Mouse (Mus musculus): ENCODE results near the gene Gcn1l1.
"Not testable (repeated sequence)": the region's sequence is repeated elsewhere in the genome, so short reads cannot be mapped to it uniquely, and the experiment has no call there.

Gene Gcn1l1

DNA sequence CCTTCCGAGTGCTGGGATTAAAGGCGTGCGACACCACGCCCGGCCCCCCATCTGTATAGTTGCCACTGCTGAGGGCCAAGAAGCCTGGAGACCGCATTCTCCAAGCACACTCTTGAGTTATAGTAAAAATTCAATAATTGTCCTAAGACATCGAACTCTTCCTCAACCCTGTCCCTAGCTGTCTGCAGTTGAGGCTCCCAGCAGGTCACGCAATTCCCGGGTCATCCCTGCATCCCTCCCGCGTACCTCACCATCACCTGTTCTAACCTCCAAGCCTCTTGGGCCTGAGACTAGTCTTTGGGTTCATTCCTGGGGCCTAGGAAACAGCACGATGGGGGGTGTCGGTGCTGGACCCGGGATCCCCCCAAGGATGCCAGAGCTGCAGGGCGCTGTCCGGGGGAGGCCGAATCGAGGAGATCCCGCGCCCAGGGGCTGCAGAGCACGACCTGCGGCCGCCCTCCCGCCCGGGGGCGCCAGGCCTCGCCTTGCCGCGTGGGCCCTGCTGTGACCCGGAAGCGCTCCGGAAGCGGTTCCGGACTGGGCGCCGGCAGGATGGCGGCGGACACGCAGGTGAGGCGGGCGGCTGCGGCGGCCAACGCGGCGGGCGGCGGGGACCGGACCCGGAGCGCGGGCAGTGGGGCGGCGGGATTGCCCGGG is at the start of gene Gcn1l1:
Gcn1l1 (plus strand) TSS at position 518 of the 657 bp plus-strand sequence.
- peak; percentile 74 to 78 for DNase-seq

- DNase-seq, result peak; percentile 77 to 78
Observed at GRCm38 (mm10) chr5:115516081-115516907, 48.8 kb upstream of the Gcn1l1 start.

GRCm38 (mm10) chr5:115516908-115517307 is 48.1 kb upstream of the Gcn1l1 start:
- DNase-seq, result no peak

- no peak for DNase-seq
Observed at GRCm38 (mm10) chr5:115517501-115517900, 47.6 kb upstream of the Gcn1l1 start.

DNA sequence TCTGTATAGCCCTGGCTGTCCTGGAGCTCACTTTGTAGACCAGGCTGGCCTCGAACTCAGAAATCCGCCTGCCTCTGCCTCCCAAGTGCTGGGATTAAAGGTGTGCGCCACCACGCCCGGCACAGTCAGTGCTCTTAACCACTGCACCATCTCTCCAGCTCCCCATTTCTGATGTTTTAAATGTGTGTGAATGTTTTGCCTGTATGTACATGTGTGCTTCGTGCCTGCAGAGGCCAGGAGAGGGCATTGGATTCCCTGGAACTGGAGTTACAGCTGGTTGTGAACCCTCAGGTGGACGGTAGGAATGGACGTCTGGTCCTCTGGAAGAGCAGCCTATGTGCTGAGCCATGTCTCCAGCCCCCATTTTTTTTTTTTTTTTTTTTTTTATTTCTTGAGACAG is 46.8 kb upstream of the Gcn1l1 start:
- not testable (repeated sequence) for DNase-seq

- DNase-seq, result peak; percentile 59 to 75
Observed at GRCm38 (mm10) chr5:115520325-115520869, 44.7 kb upstream of the Gcn1l1 start.

- DNase-seq, result peak; percentile 82 to 83
Observed at GRCm38 (mm10) chr5:115521553-115522461, 43.2 kb upstream of the Gcn1l1 start.

DNA sequence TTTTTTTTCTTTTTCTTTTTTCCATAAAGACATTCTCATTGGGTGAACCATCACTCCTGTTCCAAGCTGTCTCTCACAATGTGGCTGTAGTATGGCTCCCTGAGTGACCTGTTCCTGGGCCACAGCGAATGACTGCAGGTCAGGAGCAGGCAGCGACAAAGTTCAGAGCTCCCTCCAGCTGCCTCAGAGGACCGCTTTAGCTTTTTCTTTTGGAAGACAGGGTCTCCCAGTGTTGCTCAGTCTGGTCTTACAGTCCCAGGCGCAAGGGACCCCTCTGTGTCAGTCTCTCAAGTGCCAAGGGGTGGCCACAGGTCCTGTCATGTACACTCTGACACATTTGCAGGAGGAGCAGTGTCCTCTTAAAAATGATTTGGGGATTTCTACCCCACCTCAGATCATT is 42.5 kb upstream of the Gcn1l1 start:
- DNase-seq, result no peak

GRCm38 (mm10) chr5:115522981-115523499 is 42.0 kb upstream of the Gcn1l1 start:
- no peak for DNase-seq

DNA sequence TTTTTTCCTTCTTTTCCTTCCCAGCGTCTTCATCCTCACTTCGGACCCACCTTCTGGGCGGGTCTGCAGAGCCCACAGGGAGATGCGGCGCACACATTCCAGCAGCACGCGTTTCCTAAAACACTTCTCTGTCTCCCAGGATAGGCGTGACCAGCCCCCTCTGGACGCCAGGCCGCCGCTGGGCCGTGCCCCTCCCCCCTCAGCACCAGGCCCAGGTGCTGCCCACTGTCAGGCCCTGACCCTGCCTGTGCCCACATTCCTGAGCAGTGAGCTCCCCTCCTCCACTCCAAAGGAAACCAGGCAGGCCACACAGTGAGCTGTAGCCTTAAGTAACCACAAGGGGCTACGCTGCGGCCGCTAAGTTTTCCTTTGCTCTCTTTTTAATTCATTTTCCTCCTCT is 41.1 kb upstream of the Gcn1l1 start:
- peak; percentile 69 to 85 for DNase-seq

GRCm38 (mm10) chr5:115524471-115524870 is 40.6 kb upstream of the Gcn1l1 start:
- DNase-seq, result no peak

- DNase-seq, result no peak
Observed at GRCm38 (mm10) chr5:115525416-115525815, 39.6 kb upstream of the Gcn1l1 start.

- DNase-seq, result peak in 1 of 2 experiments; percentile 56
Observed at GRCm38 (mm10) chr5:115525943-115526342, 39.1 kb upstream of the Gcn1l1 start.

DNA sequence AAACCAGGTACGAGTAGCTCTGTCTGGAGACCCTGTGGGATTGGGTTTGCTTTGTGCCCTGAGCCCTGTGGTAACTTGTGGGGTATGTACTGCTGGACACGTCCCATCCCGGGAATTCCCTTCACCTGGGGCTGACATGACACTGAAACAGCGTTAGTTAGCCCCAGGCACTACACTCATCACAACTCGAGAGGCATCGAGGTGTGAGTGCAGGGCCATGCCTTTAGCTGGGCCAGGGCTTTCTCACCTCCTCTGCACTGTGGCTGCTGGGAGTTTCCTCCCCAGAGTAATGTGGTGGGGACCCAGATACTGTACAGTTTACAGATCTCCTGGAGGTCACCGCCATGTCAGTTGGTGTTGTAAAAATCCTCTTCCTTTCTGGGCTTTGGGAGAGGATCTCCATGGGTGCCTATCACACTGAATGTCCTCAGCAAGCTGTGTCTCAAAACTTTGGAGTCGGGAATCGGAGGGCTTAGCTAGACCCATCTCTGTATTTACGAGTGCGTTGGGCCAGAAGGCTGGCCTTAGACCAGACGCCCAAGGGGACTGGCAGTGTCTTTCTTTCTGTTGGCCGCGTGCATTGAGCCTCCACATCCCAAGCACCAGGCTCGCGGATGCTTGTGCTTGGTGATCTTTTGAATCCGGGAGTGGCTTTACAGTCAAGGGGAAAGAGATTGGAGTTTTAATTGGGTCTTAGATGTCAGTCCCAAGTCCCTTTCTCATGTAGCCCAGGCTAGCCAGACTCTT is 38.4 kb upstream of the Gcn1l1 start:
- no peak for DNase-seq

DNA sequence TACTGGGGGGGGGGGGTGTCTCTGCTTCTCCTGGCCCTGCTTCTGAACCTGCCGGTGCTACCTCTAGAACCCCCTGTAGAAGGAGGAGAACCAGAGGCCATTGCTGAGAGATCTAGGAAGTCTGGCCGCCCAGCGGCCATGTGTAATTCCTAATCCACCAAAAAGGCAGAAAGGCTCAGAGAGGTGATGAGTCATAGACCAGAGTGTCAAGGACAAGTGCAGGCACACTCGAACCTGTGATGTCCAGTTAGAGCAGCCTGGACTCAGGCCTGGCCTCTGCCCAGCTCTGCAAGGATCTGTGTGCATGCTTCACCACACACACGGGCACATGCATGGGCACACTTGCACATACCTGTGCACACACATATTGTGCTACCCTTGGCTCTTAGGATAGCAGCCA is 36.9 kb upstream of the Gcn1l1 start:
- DNase-seq, result no peak

DNA sequence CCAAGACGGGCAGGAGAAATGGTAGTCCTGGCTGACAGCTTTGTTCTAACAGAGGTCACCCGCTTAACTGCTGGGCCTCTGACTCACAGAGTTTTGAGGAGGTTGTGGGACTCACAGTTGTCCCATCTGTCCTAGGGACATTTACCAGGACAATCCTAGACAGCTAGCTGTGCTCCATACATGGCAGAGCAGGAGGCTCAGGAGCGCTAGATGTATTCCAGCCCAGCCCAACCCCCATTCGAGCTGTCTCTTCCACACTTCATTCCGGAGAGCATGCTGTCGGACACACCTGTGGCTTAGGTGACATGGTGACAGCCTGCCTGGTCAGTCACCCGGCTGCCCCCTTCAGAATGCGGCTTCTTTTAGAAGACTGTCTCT is 35.7 kb upstream of the Gcn1l1 start:
- no peak for DNase-seq

- peak in 1 of 2 experiments; percentile 37 for DNase-seq
Observed at GRCm38 (mm10) chr5:115529742-115530446, 35.2 kb upstream of the Gcn1l1 start.

- DNase-seq, result peak in 1 of 2 experiments; percentile 35
Observed at GRCm38 (mm10) chr5:115530447-115530809, 34.6 kb upstream of the Gcn1l1 start.

- peak; percentile 81 to 87 for DNase-seq
Observed at GRCm38 (mm10) chr5:115531671-115532270, 33.3 kb upstream of the Gcn1l1 start.

GRCm38 (mm10) chr5:115534290-115534731 is 30.7 kb upstream of the Gcn1l1 start:
- peak; percentile 62 to 69 for DNase-seq

- peak; percentile 63 to 73 for DNase-seq
Observed at GRCm38 (mm10) chr5:115534856-115535255, 30.2 kb upstream of the Gcn1l1 start.

Measured in lung, adult 18-20 months (tissue).